24 mouse cellular contexts compared by ENCODE assay signal in genomic region chr5:140811390-140811789, GRCm38 (mm10). TPM values are rescaled to one million over a fixed set of nuclear protein-coding genes. Genes with fewer than 3 reads are reported as not detected.
DNase-seq lines count a peak whose midpoint lies in the region; ATAC-seq and TF ChIP-seq lines count a peak whose summit lies in the region.
"Had no signal": no experiment of that assay in that cellular context is flagged by ENCODE, and none has a peak within 500 bp of the region (broad histone marks: within the 10 kb centered on the region; RNA-seq: fewer than 3 reads in every experiment).

No protein-coding gene starts in this region.

- no peak for TF ChIP-seq POLR2A in heart, adult 2 months (IDR thresholded peaks at IDR 0.05; ENCODE audit: insufficient read depth, low read depth, low read length)
- no peak for TF ChIP-seq POLR2A in MEL (IDR thresholded peaks at IDR 0.05; ENCODE audit: control insufficient read depth in 1 of 2, insufficient read depth in 1 of 2, low read depth in 1 of 2, low read length in 2 of 2, poor library complexity in 1 of 2)

- peaks cover 24% of the 10 kb centered on the region for H3K36me3 ChIP-seq in heart, adult 2 months (ENCODE audit: control insufficient read depth, insufficient read depth, low read length)
- H3K36me3 ChIP-seq in limb, embryonic 15.5 days, result no peaks in the 10 kb centered on the region
- no peaks in the 10 kb centered on the region for H3K36me3 ChIP-seq in limb, embryonic 10.5 days
- peaks cover 0 to 29% of the 10 kb centered on the region in 2 experiments; a peak in 2 of 4 replicates for H3K36me3 ChIP-seq in MEL (ENCODE audit: control insufficient read depth in 1 of 2, insufficient read depth in 2 of 2, low read length in 2 of 2)
- H3K36me3 ChIP-seq in splenic B cell, adult 2 months (ENCODE audit: control insufficient read depth, insufficient read depth, low read length, poor library complexity, severe bottlenecking), result no peaks in the 10 kb centered on the region
- H3K36me3 ChIP-seq: embryonic facial prominence, embryonic 13.5 days; forebrain, embryonic 15.5 days; hindbrain, embryonic 10.5 days; intestine, embryonic 15.5 days; kidney, embryonic 15.5 days; midbrain, embryonic 13.5 days had no signal

- no peak for TF ChIP-seq CTCF in heart, adult 2 months (IDR thresholded peaks at IDR 0.05)
- no peak for TF ChIP-seq CTCF in MEL (IDR thresholded peaks at IDR 0.05 in 2 of 3, conservative IDR thresholded peaks at IDR 0.05 in 1 of 3; ENCODE audit: control insufficient read depth in 1 of 3, insufficient read depth in 1 of 3, low read depth in 2 of 3, low read length in 3 of 3, poor library complexity in 1 of 3, severe bottlenecking in 1 of 3)

- H3K4me1 ChIP-seq in heart, adult 2 months (ENCODE audit: control insufficient read depth, insufficient read depth, low read length), result peaks cover 36% of the 10 kb centered on the region
- peaks cover 49% of the 10 kb centered on the region for H3K4me1 ChIP-seq in limb, embryonic 15.5 days
- H3K4me1 ChIP-seq in limb, embryonic 10.5 days, result peaks cover 45% of the 10 kb centered on the region
- peaks cover 16 to 32% of the 10 kb centered on the region in 2 experiments for H3K4me1 ChIP-seq in MEL (ENCODE audit: control insufficient read depth in 1 of 2, insufficient read depth in 2 of 2, low read length in 2 of 2)

- no peaks in the 10 kb centered on the region for H3K9me3 ChIP-seq in limb, embryonic 15.5 days
- H3K9me3 ChIP-seq in limb, embryonic 10.5 days (replicated peaks), result no peaks in the 10 kb centered on the region
- H3K9me3 ChIP-seq in MEL (replicated peaks; ENCODE audit: insufficient read depth, low read length), result no peaks in the 10 kb centered on the region
- H3K9me3 ChIP-seq: embryonic facial prominence, embryonic 13.5 days; forebrain, embryonic 15.5 days; hindbrain, embryonic 10.5 days; intestine, embryonic 15.5 days; kidney, embryonic 15.5 days; midbrain, embryonic 13.5 days had no signal

- no peak overlapping the region for H3K9ac ChIP-seq in heart, adult 2 months (ENCODE audit: low read depth, low read length)
- no peak overlapping the region for H3K9ac ChIP-seq in limb, embryonic 15.5 days
- no peak overlapping the region for H3K9ac ChIP-seq in MEL (ENCODE audit: control insufficient read depth, low read depth, low read length, poor library complexity, severe bottlenecking)
- H3K9ac ChIP-seq: embryonic facial prominence, embryonic 13.5 days; forebrain, embryonic 15.5 days; intestine, embryonic 15.5 days; kidney, embryonic 15.5 days; midbrain, embryonic 13.5 days had no signal

- no peak for TF ChIP-seq EP300 in heart, adult 2 months (IDR thresholded peaks at IDR 0.05; ENCODE audit: insufficient read depth, low read depth, low read length)
- no peak for TF ChIP-seq EP300 in MEL (IDR thresholded peaks at IDR 0.05; ENCODE audit: low read depth in 1 of 2, low read length in 2 of 2)

- DNase-seq in heart, adult 2 months, result no peak
- no peak for DNase-seq in heart, postnatal 14 days
- DNase-seq in limb, embryonic 10.5 days (ENCODE audit: low spot score), result no peak
- no peak for DNase-seq in MEL (ENCODE audit: low read depth, low spot score)
- peak; percentile 9 for DNase-seq in splenic B cell, adult 2 months (ENCODE audit: low read depth, low spot score)
- no peak for DNase-seq in ovary, postnatal 14 days (ENCODE audit: low spot score)
- no peak for DNase-seq in adrenal gland, postnatal 4 days (ENCODE audit: low spot score in 2 of 2)
- DNase-seq: B cell, adult 2 months; cerebellum, adult 11-12 months; cerebellum, postnatal 10 days; liver; lung, adult 2 months; lung, postnatal 14 days; right cerebral cortex, postnatal 25 days; spleen, adult 18-20 months had no signal

- no peak for ATAC-seq in limb, embryonic 15.5 days (ENCODE audit: insufficient number of reproducible peaks, low FRiP score, low TSS enrichment, low read depth)
- ATAC-seq: forebrain, embryonic 15.5 days; hindbrain, embryonic 16.5 days; midbrain, embryonic 13.5 days had no signal

- WGBS in heart, adult 2 months, result 42% methylated on average over 2 of the region's 2 CpGs
- 55% methylated on average over 2 of the region's 2 CpGs for WGBS in limb, embryonic 15.5 days
- 73% methylated on average over 2 of the region's 2 CpGs for WGBS in limb, embryonic 10.5 days

- no peaks in the 10 kb centered on the region for H3K27me3 ChIP-seq in heart, adult 2 months (ENCODE audit: control insufficient read depth, insufficient read depth, low read length)
- no peaks in the 10 kb centered on the region for H3K27me3 ChIP-seq in limb, embryonic 15.5 days
- no peaks in the 10 kb centered on the region for H3K27me3 ChIP-seq in limb, embryonic 10.5 days (ENCODE audit: low read depth, poor library complexity, severe bottlenecking)
- no peaks in the 10 kb centered on the region for H3K27me3 ChIP-seq in MEL (ENCODE audit: control insufficient read depth in 1 of 2, insufficient read depth in 2 of 2, low read length in 2 of 2)
- no peaks in the 10 kb centered on the region for H3K27me3 ChIP-seq in splenic B cell, adult 2 months (ENCODE audit: control insufficient read depth, insufficient read depth, low read length, poor library complexity, severe bottlenecking)
- H3K27me3 ChIP-seq: embryonic facial prominence, embryonic 13.5 days; forebrain, embryonic 15.5 days; intestine, embryonic 15.5 days; kidney, embryonic 15.5 days; midbrain, embryonic 13.5 days had no signal

- TF ChIP-seq RAD21 in MEL (IDR thresholded peaks at IDR 0.05; ENCODE audit: low read depth, low read length), result no peak

- H3K27ac ChIP-seq in heart, adult 2 months, result peak overlapping the region; percentile 59; the same call in 1 of the 2 replicates
- H3K27ac ChIP-seq in limb, embryonic 15.5 days, result peak overlapping the region; percentile 4; the same call in 1 of the 2 replicates
- H3K27ac ChIP-seq in limb, embryonic 10.5 days, result no peak overlapping the region
- H3K27ac ChIP-seq in MEL (ENCODE audit: control insufficient read depth, low read depth, low read length), result no peak overlapping the region
- H3K27ac ChIP-seq: embryonic facial prominence, embryonic 13.5 days; forebrain, embryonic 15.5 days; hindbrain, embryonic 10.5 days; intestine, embryonic 15.5 days; midbrain, embryonic 13.5 days had no signal

- H3K4me2 ChIP-seq in limb, embryonic 15.5 days, result no peak overlapping the region
- H3K4me2 ChIP-seq: embryonic facial prominence, embryonic 13.5 days; forebrain, embryonic 15.5 days; heart, embryonic 11.5 days; intestine, embryonic 15.5 days; kidney, embryonic 15.5 days; midbrain, embryonic 13.5 days had no signal

- H3K79me2 ChIP-seq in heart, adult 2 months (replicated peaks; ENCODE audit: control insufficient read depth, insufficient read depth, low read length), result peaks cover 11% of the 10 kb centered on the region
- H3K79me2 ChIP-seq in MEL (ENCODE audit: control insufficient read depth, insufficient read depth, low read length, poor library complexity), result peaks cover 5% of the 10 kb centered on the region; the same call in 1 of the 2 replicates

- H3K4me3 ChIP-seq in heart, adult 2 months, result no peak overlapping the region
- no peak overlapping the region for H3K4me3 ChIP-seq in limb, embryonic 15.5 days
- H3K4me3 ChIP-seq in limb, embryonic 10.5 days, result no peak overlapping the region
- H3K4me3 ChIP-seq in MEL (ENCODE audit: control insufficient read depth in 1 of 2, insufficient read depth in 1 of 2, low read depth in 2 of 2, low read length in 2 of 2), result no peak overlapping the region
- H3K4me3 ChIP-seq: embryonic facial prominence, embryonic 13.5 days; forebrain, embryonic 15.5 days; hindbrain, embryonic 10.5 days; intestine, embryonic 15.5 days; kidney, embryonic 15.5 days; midbrain, embryonic 13.5 days had no signal

- intact Hi-C loops in heart, adult 2 months (cut with DNase I), result loop anchor here (5.0 kb wide), 1 partner anchor 39 kb away; no protein-coding TSS in a partner anchor
- intact Hi-C loops in heart, postnatal 14 days (cut with DNase I), result no loop called here

TF ChIP-seq in MEL, 35 proteins besides CTCF, POLR2A, EP300 and RAD21:
- TF ChIP-seq UBTF (IDR thresholded peaks at IDR 0.05; ENCODE audit: borderline replicate concordance, insufficient read depth, low read depth, low read length) (no peak), TBP (IDR thresholded peaks at IDR 0.05; ENCODE audit: low read depth, low read length) (peak; percentile 70)
TF ChIP-seq in MEL: peak in this region for 1.

RNA-seq across cellular contexts. Expression of gene Gna12, which starts 18.8 kb away (rescaled TPM):
- total RNA-seq in heart, adult 2 months (2021), result 100 to 1,000 TPM; 118 to 136 TPM
- polyA plus RNA-seq in heart, adult 2 months (2012; rRNA removed), result 117 and 136 TPM in 2 replicates
- total RNA-seq in heart, postnatal 14 days (2021), result 10 to 100 TPM; 80.5 to 84.2 TPM
- polyA plus RNA-seq in limb, embryonic 15.5 days (2015; fragmentation: Nextera tagmentation; extraction: Ambion mirVana), result 19.1 and 24.3 TPM in 2 replicates
- 13.4 and 18.8 TPM in 2 replicates for polyA plus RNA-seq in limb, embryonic 10.5 days (2016; fragmentation: Nextera tagmentation; extraction: Ambion mirVana)
- total RNA-seq in MEL (2012; rRNA removed), result 36.7 and 46.0 TPM in 2 replicates
- polyA plus RNA-seq in MEL (2012; ENCODE audit: insufficient read depth in 1 of 2, insufficient read length in 2 of 2, low read depth in 1 of 2, low replicate concordance in 2 of 2, missing spikeins in 1 of 2), result 10 to 100 TPM in 1 of 2 experiments, not detected in 1; 55.2 TPM
- total RNA-seq in adrenal gland, postnatal 4 days (2021), result 100 to 1,000 TPM; 134 TPM

Comparison
In these comparisons a context has a peak if more than half of its experiments do, and no peak if none do; other contexts are left out.
1. H3K27ac ChIP-seq: peak in heart, adult 2 months (single experiment) and limb, embryonic 15.5 days (single experiment); none in limb, embryonic 10.5 days (single experiment) and MEL (single experiment).